Mouse (Mus musculus) NIH3T3 (cell line): ENCODE measurements around the gene Fzd1.
A peak's percentile ranks its signal among the peaks of the same experiment; 100 is the strongest.

Source experiments
- DNase-seq: peaks from one replicate; pipeline ENCODE4 v3.0.0-alpha.2; 2012; ENCODE audit warnings: low read depth

Fzd1 gene

DNA sequence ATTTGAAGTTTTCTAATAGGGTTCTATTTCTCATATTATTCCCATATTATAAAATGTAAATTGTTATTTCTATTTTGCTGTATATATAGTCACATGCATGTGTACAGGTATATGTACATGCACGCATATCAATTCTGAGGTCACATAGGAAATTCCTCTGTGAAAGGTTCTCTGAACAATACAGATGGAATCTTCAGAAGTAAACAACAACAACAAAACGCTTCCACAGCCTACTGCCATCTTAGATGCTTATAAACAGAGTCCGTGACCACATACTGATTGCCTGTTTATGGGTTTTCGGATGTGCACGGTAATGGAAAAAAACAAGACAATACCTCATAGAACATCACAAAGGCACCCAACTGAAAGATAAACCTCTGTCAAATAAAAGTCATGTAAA, 4.7 kb downstream of the Fzd1 start:
- DNase-seq = no peak

DNA sequence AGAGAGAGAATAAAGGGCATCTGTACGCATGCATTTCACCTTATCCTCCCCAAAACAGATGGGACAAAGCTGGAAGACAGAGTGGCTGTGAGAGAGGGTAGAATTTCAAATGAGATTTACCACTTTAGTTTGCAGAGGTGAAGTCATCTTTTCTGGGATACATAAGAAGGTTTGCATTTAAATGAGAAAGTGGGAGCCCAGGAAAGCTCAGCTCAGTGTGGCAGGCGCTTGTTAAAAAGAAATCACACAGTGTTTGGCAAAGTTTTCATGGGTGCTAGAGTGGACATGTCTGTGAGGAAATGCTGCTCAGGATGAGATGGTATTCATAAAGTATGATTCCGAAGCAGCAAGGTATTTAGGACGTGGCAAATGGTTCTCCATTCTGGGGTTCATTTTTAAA, 15.1 kb downstream of the Fzd1 start:
- no peak for DNase-seq

DNA sequence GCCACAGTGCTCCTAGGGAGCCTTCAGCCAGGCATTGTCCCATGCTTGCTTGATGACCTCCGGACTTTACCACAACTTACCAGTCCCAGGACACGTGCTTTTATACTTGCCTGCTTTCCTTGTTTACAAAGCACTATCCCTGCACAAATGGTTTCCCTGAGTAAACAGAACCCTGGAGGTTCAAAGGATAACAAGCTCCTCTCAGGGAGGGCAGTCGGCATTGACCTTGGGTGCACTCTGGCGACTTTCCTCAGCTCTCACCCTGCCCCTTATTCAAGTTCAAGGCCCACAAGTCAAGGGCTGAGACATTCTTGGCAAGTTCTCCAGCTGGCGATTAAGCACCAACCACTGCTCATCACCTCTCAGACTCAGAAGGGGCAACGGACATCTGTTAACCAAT, 20.8 kb downstream of the Fzd1 start:
- no peak for DNase-seq

DNA sequence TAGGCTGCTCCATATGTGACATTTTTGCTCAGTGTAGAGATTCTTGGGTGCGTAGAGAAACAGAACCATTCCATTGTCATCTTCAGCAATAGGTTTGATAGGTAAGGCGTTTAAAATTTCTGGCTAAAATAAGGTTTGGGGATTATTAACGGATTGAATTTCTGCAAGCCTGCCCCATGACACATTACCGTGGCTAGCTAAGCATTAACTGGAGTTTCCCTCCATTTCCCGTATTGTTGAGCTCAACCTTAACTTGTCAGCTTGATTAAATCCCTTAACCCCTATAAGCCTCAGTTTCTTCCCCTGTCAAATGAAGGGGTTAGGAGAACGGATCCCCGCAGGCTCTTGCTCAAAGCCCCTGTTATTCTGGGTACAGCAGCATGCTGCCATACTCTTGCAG, 22.4 kb downstream of the Fzd1 start:
- no peak for DNase-seq

DNA sequence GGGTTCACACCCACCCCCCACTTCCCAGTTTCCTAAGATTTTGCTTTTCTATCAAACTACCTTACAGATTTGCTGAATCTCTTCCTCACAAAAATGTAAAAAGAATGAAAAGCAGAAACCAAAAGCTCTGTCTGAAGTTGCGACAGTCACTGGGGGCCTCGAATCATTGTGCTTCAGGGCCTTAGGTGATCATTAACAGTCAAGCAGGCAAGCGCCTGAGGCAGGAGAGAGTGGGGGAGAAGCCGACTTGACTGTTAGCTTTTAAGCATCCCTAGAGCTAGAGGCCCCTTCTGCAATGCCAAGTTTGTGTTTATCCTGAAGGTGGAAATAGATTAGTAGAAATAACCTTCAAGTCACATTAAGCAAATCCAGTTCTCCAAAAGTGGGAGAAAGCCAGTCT, 24.6 kb downstream of the Fzd1 start:
- DNase-seq = no peak

DNA sequence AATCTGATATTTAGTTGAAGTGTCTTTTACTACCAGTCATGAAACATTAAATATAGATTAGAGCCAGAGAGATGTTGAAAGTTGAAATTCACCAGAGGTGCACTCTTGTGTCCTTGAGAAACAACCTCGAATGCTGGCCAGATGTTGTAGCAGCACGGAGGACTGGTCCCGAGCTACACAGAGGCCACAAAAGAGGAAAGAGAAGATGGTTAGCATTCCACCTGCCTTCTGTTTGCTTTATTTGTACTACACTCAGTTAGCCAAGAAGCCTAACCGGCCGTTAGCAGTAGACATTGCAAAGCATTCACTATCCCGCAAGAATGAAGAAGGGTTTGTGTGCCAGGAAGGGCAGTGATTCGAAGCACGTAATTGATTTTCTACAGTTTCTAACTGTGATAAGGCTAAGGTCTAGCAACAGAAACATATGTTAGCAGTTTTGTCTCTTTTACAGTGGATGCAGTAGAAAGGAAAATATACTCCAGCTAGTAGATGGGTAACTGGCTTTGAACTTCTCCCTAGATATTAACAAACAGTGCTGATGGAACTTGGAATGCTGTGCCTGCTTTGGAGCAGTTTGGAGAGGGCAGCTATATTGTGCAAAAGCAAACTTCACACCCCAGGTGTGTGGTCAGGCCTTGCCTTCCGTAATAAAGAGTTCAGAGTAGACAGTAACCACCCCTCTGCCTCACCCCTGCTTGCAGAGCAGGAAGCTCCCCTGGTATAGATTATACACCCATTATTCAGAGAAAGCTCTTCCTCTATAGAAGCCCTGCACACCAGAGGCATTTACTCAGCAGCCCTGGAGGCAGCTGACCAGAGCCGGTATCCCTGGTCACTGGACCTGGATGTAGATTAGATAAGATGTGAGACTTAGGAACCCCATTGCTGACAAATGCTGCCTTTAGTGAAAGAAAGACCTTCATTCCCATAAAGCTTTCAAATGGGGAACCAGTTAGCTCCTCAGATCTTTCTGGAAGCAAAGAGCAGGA, 25.3 kb downstream of the Fzd1 start:
- DNase-seq = peak; percentile 39

DNA sequence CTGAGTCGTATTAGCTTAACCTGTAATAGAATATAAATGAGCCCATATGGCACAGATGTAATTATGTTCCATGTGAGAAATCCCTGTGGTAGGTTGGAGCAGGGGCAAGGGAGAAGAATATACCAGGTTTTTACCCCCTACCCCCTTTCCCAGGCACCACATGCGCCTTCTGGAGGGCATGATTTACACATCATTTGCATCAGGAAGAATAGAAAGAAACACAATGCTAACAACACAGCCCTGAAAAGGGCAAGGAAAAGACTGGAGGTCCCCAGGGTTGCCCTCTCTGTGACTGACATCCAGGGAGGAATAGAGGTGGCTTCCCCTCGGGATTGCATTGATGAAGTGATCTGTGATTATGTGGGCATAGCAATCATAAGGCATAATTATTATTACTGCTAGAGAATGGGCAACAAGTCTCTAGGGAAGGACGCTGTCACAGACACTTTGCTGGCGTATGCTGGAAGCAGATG, 26.1 kb downstream of the Fzd1 start:
- no peak for DNase-seq

DNA sequence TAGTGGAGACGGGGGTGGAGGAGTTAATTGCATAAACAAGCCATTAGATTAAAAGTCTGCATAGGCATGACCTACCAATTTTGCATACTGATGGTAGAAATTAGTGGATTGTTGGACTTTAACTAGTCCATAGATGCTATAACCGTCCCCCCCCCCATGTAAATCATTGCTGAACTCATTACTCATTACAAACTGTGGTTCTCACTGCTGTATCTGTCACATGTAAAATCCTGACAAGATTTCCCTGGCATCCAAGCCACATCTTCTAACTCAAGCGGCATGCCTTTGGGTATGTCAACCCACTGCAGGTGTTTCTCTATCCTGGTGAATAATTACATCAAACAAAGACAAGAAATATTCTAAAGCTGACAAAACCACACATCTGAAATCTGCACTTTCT, 26.8 kb downstream of the Fzd1 start:
- DNase-seq = no peak
